Mouse (Mus musculus): ENCODE results near the gene Cela1. TPM values are rescaled to one million over a fixed set of nuclear protein-coding genes. Genes with fewer than 3 reads are reported as not detected.

The Cela1 gene
- polyA plus RNA-seq, 1 experiment from 2014 or later, result 1.7 TPM

- 95% methylated on average over 7 of the region's 7 CpGs for WGBS
- H3K27me3 ChIP-seq (ENCODE audit: control insufficient read depth, insufficient read depth, low read length), result peaks cover 5% of the 10 kb centered on the region
- no peak for ATAC-seq (ENCODE audit: low read depth)
- H3K4me1 ChIP-seq (ENCODE audit: control insufficient read depth, insufficient read depth, low read length), result no peaks in the 10 kb centered on the region
- no peak overlapping the region for H3K9ac ChIP-seq (replicated peaks; ENCODE audit: low read depth, low read length)
- H3K4me2 ChIP-seq (ENCODE audit: low read depth, low read length), result no peak overlapping the region
- H3K27ac ChIP-seq (ENCODE audit: low read depth, low read length), result no peak overlapping the region
- no peaks in the 10 kb centered on the region for H3K9me3 ChIP-seq (ENCODE audit: control insufficient read depth, low read length)
- no peaks in the 10 kb centered on the region for H3K36me3 ChIP-seq (ENCODE audit: control insufficient read depth, insufficient read depth, low read length)
- H3K4me3 ChIP-seq (ENCODE audit: low read depth, low read length), result no peak overlapping the region
These were observed 45.3 kb downstream of the Cela1 start for GRCm38 (mm10) chr15:100642451-100642850.

GRCm38 (mm10) chr15:100641226-100641810, 46.4 kb downstream of the Cela1 start:
- ATAC-seq (ENCODE audit: low read depth), result no peak
- peaks cover 16% of the 10 kb centered on the region for H3K27me3 ChIP-seq (ENCODE audit: control insufficient read depth, insufficient read depth, low read length)
- H3K4me3 ChIP-seq (ENCODE audit: low read depth, low read length), result no peak overlapping the region
- H3K4me1 ChIP-seq (ENCODE audit: control insufficient read depth, insufficient read depth, low read length), result peaks cover 11% of the 10 kb centered on the region
- 77% methylated on average over 14 of the region's 16 CpGs for WGBS
- H3K27ac ChIP-seq (ENCODE audit: low read depth, low read length), result no peak overlapping the region
- H3K36me3 ChIP-seq (ENCODE audit: control insufficient read depth, insufficient read depth, low read length), result no peaks in the 10 kb centered on the region
- H3K9me3 ChIP-seq (ENCODE audit: control insufficient read depth, low read length), result no peaks in the 10 kb centered on the region
- H3K4me2 ChIP-seq (ENCODE audit: low read depth, low read length), result no peak overlapping the region
- no peak overlapping the region for H3K9ac ChIP-seq (replicated peaks; ENCODE audit: low read depth, low read length)

GRCm38 (mm10) chr15:100639972-100640750, 47.6 kb downstream of the Cela1 start:
- H3K9ac ChIP-seq (replicated peaks; ENCODE audit: low read depth, low read length), result no peak overlapping the region
- H3K27ac ChIP-seq (ENCODE audit: low read depth, low read length), result no peak overlapping the region
- H3K4me1 ChIP-seq (ENCODE audit: control insufficient read depth, insufficient read depth, low read length), result peaks cover 13% of the 10 kb centered on the region
- no peak overlapping the region for H3K4me3 ChIP-seq (ENCODE audit: low read depth, low read length)
- H3K36me3 ChIP-seq (ENCODE audit: control insufficient read depth, insufficient read depth, low read length), result no peaks in the 10 kb centered on the region
- H3K4me2 ChIP-seq (ENCODE audit: low read depth, low read length), result no peak overlapping the region
- H3K9me3 ChIP-seq (ENCODE audit: control insufficient read depth, low read length), result no peaks in the 10 kb centered on the region
- ATAC-seq (ENCODE audit: low read depth), result no peak
- peaks cover 25% of the 10 kb centered on the region for H3K27me3 ChIP-seq (ENCODE audit: control insufficient read depth, insufficient read depth, low read length)
- WGBS, result 83% methylated on average over 16 of the region's 16 CpGs

- Histone ChIP-seq H3K4me3 (ENCODE audit: low read depth, low read length) (no peak overlapping the region), H3K9ac (replicated peaks; ENCODE audit: low read depth, low read length) (no peak overlapping the region), H3K9me3 (ENCODE audit: control insufficient read depth, low read length) (no peaks in the 10 kb centered on the region), H3K4me2 (ENCODE audit: low read depth, low read length) (no peak overlapping the region), H3K27ac (ENCODE audit: low read depth, low read length) (no peak overlapping the region), H3K27me3 (ENCODE audit: control insufficient read depth, insufficient read depth, low read length) (peaks cover 29% of the 10 kb centered on the region), H3K4me1 (ENCODE audit: control insufficient read depth, insufficient read depth, low read length) (peaks cover 13% of the 10 kb centered on the region), H3K36me3 (ENCODE audit: control insufficient read depth, insufficient read depth, low read length) (no peaks in the 10 kb centered on the region)
- no peak for ATAC-seq (ENCODE audit: low read depth)
- 21% methylated on average over 6 of the region's 6 CpGs for WGBS
These were observed 50.1 kb downstream of the Cela1 start for GRCm38 (mm10) chr15:100637661-100638060.

- H3K4me2 ChIP-seq (ENCODE audit: low read depth, low read length), result peak within 1 kb of the TSS; percentile 55
- no peaks in the 10 kb centered on the region for H3K36me3 ChIP-seq (ENCODE audit: control insufficient read depth, insufficient read depth, low read length)
- H3K27me3 ChIP-seq (ENCODE audit: control insufficient read depth, insufficient read depth, low read length), result peaks cover 29% of the 10 kb centered on the region
- H3K9me3 ChIP-seq (ENCODE audit: control insufficient read depth, low read length), result no peaks in the 10 kb centered on the region
- no peak for ATAC-seq (ENCODE audit: low read depth)
- H3K27ac ChIP-seq (ENCODE audit: low read depth, low read length), result no peak within 1 kb of the TSS
- H3K4me3 ChIP-seq (ENCODE audit: low read depth, low read length), result peak within 1 kb of the TSS; percentile 37
- H3K4me1 ChIP-seq (ENCODE audit: control insufficient read depth, insufficient read depth, low read length), result peaks cover 13% of the 10 kb centered on the region
- H3K9ac ChIP-seq (replicated peaks; ENCODE audit: low read depth, low read length), result peak within 1 kb of the TSS; percentile 34
- WGBS, result under 1% methylated on average over 60 of the region's 77 CpGs
These were observed 50.8 kb downstream of the Cela1 start, which contains the start of gene Smagp for GRCm38 (mm10) chr15:100636700-100637501. Gene Smagp, minus strand, starts transcription at chr15:100636940.

GRCm38 (mm10) chr15:100635851-100636645, 51.7 kb downstream of the Cela1 start:
- Histone ChIP-seq H3K9ac (replicated peaks; ENCODE audit: low read depth, low read length) (peak overlapping the region; percentile 34; the same call in 1 of the 2 replicates), H3K9me3 (ENCODE audit: control insufficient read depth, low read length) (no peaks in the 10 kb centered on the region), H3K27me3 (ENCODE audit: control insufficient read depth, insufficient read depth, low read length) (peaks cover 29% of the 10 kb centered on the region), H3K4me1 (ENCODE audit: control insufficient read depth, insufficient read depth, low read length) (peaks cover 13% of the 10 kb centered on the region), H3K27ac (ENCODE audit: low read depth, low read length) (no peak overlapping the region), H3K36me3 (ENCODE audit: control insufficient read depth, insufficient read depth, low read length) (no peaks in the 10 kb centered on the region), H3K4me3 (ENCODE audit: low read depth, low read length) (peak overlapping the region; percentile 37), H3K4me2 (ENCODE audit: low read depth, low read length) (peak overlapping the region; percentile 55)
- ATAC-seq (ENCODE audit: low read depth), result no peak
- WGBS, result 5% methylated on average over 33 of the region's 38 CpGs

- Histone ChIP-seq H3K27me3 (ENCODE audit: control insufficient read depth, insufficient read depth, low read length) (peaks cover 29% of the 10 kb centered on the region), H3K27ac (ENCODE audit: low read depth, low read length) (no peak overlapping the region), H3K9me3 (ENCODE audit: control insufficient read depth, low read length) (no peaks in the 10 kb centered on the region), H3K4me2 (ENCODE audit: low read depth, low read length) (no peak overlapping the region), H3K4me1 (ENCODE audit: control insufficient read depth, insufficient read depth, low read length) (peaks cover 13% of the 10 kb centered on the region), H3K4me3 (ENCODE audit: low read depth, low read length) (no peak overlapping the region), H3K36me3 (ENCODE audit: control insufficient read depth, insufficient read depth, low read length) (no peaks in the 10 kb centered on the region), H3K9ac (replicated peaks; ENCODE audit: low read depth, low read length) (no peak overlapping the region)
- no peak for ATAC-seq (ENCODE audit: low read depth)
- WGBS, result 6% methylated on average over 9 of the region's 9 CpGs
These were observed 52.5 kb downstream of the Cela1 start for GRCm38 (mm10) chr15:100635239-100635638.

- ATAC-seq (ENCODE audit: low read depth), result no peak
- Histone ChIP-seq H3K27me3 (ENCODE audit: control insufficient read depth, insufficient read depth, low read length) (peaks cover 28% of the 10 kb centered on the region), H3K27ac (ENCODE audit: low read depth, low read length) (no peak overlapping the region), H3K9ac (replicated peaks; ENCODE audit: low read depth, low read length) (no peak overlapping the region), H3K4me3 (ENCODE audit: low read depth, low read length) (no peak overlapping the region), H3K9me3 (ENCODE audit: control insufficient read depth, low read length) (no peaks in the 10 kb centered on the region), H3K4me2 (ENCODE audit: low read depth, low read length) (no peak overlapping the region), H3K4me1 (ENCODE audit: control insufficient read depth, insufficient read depth, low read length) (peaks cover 13% of the 10 kb centered on the region), H3K36me3 (ENCODE audit: control insufficient read depth, insufficient read depth, low read length) (no peaks in the 10 kb centered on the region)
- 84% methylated on average over 10 of the region's 10 CpGs for WGBS
These were observed 54.4 kb downstream of the Cela1 start for GRCm38 (mm10) chr15:100633341-100633740.
